Mouse (Mus musculus): Measurements from ENCODE around the gene Ttll11. TPM values are rescaled to one million over a fixed set of nuclear protein-coding genes. Genes with fewer than 3 reads are reported as not detected.

Gene Ttll11
- polyA plus RNA-seq, 1 experiment: 1.4 TPM

GRCm38 (mm10) chr2:35894512-35894911 is 85.2 kb downstream of the Ttll11 start:
- no peak for TF ChIP-seq GATA1 (IDR thresholded peaks at IDR 0.05; ENCODE audit: low read length)

- TF ChIP-seq GATA1 (IDR thresholded peaks at IDR 0.05; ENCODE audit: low read length): no peak
Observed at GRCm38 (mm10) chr2:35890635-35891034, 89.1 kb downstream of the Ttll11 start.

DNA sequence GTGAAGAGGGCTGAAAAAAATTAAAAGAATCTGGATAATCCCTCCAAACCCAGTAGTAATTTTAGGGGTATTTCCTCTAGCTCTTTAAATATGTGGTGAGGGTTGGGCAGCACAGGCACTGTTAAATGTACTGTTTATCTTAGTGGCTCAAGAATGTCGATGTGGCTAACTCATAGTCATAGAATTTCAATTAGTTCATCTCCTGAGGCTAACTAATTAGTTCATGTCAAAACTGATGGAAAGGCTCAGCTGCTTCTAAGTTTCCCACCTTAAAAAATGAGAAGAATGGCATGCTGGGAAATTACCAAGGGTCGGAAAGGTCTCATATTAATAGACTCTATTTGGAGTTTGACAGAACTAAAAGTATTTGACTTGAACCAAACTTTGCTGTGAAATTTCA is 89.9 kb downstream of the Ttll11 start:
- no peak for TF ChIP-seq GATA1 (IDR thresholded peaks at IDR 0.05; ENCODE audit: low read length)

- no peak for TF ChIP-seq GATA1 (IDR thresholded peaks at IDR 0.05; ENCODE audit: low read length)
Observed at GRCm38 (mm10) chr2:35884296-35884695, 95.4 kb downstream of the Ttll11 start.

DNA sequence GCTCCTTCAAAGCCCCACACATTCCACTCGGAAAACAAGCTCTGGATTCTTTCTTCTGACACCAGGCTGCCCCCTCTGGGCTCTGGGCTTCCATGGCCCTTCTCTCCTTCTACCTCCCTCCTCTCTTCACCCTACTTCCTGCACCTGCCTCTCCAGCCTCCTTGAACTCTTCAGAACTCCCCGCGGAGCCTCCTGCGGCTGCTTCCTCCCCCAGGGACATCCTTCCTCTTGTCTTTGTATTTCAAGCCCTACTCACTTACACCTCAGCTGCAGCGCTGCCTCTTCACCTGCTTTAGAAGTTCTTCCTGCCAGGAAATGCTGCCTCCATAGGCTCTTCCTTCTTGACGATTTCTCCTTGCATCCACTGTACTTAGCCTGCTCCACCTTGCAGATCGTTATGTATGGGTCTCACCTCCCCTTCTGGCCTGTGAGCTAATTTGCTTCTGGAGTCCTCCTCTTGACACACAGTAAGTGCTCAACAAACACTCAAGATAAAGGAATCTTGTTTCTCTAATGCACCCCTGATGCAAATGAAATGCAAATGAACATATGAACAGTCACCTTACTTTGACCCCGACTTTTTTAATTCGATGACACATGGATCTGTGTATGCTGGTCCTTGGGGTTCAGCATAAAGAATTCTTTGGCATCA is 97.3 kb downstream of the Ttll11 start:
- TF ChIP-seq GATA1 (IDR thresholded peaks at IDR 0.05; ENCODE audit: low read length): no peak

GRCm38 (mm10) chr2:35881896-35882295 is 97.8 kb downstream of the Ttll11 start:
- TF ChIP-seq GATA1 (IDR thresholded peaks at IDR 0.05; ENCODE audit: low read length): no peak

DNA sequence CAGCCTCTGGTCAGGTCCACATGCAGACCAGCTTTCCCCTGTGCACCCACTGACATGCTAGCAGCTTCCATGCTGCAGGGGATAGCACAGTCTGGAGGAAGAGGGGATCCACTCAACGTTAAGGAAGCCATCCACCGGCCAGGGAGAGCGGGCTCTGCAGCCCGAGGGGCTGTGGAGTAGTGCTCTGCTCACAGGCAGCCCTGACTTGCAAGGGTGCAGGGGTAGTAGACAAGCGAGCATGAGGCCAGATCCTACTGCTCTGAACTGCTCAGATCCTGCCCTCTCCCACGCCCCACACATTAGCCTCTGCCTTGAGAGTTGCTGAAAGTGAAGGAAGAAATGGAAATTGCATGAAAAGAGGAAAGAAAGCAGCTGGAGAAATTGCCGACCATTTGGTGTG is 99.4 kb downstream of the Ttll11 start:
- no peak for TF ChIP-seq GATA1 (IDR thresholded peaks at IDR 0.05; ENCODE audit: low read length)

- TF ChIP-seq GATA1 (IDR thresholded peaks at IDR 0.05; ENCODE audit: low read length): no peak
Observed at GRCm38 (mm10) chr2:35879887-35880286, 99.8 kb downstream of the Ttll11 start.

- TF ChIP-seq GATA1 (IDR thresholded peaks at IDR 0.05; ENCODE audit: low read length): no peak
Observed at GRCm38 (mm10) chr2:35878506-35878905, 101.2 kb downstream of the Ttll11 start.

DNA sequence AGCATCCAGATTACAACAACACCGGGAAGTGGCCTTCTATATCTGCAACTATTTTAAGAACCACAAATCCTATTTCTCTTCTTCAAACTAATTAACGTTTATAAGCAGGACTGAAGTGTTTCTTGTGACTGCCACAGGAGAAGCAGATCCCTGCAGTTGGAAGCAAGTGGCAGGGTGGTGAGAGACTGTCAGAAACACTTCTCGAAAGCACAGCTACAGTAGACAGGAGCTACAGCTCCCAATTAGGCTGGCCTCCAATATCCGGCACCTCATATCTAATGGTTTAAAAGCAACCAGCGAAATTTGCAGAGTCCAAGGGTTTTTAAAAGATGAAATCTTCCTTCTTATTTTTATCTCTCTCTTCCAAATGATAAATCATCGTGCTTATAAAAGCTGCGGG is 104.1 kb downstream of the Ttll11 start:
- no peak for TF ChIP-seq GATA1 (IDR thresholded peaks at IDR 0.05; ENCODE audit: low read length)

GRCm38 (mm10) chr2:35874421-35874820 is 105.3 kb downstream of the Ttll11 start:
- no peak for TF ChIP-seq GATA1 (IDR thresholded peaks at IDR 0.05; ENCODE audit: low read length)

GRCm38 (mm10) chr2:35869165-35869564 is 110.5 kb downstream of the Ttll11 start:
- no peak for TF ChIP-seq GATA1 (IDR thresholded peaks at IDR 0.05; ENCODE audit: low read length)

GRCm38 (mm10) chr2:35863284-35863683 is 116.4 kb downstream of the Ttll11 start:
- no peak for TF ChIP-seq GATA1 (IDR thresholded peaks at IDR 0.05; ENCODE audit: low read length)

- TF ChIP-seq GATA1 (IDR thresholded peaks at IDR 0.05; ENCODE audit: low read length): no peak
Observed at GRCm38 (mm10) chr2:35861185-35861584, 118.5 kb downstream of the Ttll11 start.

DNA sequence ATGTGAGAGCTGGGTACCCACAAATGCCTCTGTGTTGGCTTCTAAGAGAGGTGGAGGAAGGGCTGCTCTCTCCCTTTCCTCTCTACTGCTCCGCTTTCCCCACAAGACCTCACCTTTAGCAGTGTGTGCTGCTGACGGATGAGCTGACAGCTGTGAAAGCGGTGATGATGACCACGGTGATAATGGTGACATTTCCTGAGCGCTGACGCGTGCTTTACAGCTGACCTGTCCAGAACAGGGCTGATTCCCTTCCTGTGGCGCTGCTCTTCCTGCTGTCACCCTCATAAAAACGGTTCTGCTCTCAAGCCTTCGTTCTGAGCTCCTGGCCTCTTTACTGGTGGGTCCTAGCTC is 119.3 kb downstream of the Ttll11 start:
- no peak for TF ChIP-seq GATA1 (IDR thresholded peaks at IDR 0.05; ENCODE audit: low read length)

DNA sequence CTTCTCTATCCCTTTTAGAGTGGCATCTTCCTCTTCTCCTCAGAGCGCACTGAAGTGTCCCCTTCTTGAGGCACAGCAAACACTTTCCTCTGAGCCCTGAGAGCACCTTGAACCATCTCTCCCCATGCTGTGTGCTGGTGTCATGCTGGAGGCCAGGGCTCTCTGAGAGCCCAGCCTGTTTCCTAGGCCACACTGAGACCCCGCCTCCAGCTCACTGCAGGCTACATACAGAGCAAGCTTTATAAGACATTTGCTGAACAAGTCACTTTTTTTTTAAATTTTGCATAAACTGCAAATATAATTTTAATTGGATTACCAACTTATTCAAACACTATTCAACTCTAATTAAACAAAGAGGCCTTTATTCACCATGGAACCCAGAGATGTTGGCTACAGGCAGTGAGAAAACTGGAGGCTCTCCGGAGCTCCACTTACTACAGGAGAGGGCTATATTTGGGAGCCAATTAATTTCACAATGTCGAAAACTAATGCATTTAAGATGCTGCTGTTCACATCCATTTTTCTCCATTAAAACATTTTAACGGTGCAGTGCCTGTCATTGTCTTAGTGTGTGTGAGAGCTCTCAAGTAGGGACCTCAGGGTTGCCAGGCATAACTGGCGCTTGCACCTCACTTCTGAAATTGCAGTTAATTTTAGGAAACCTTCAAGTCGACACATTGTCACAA is 119.9 kb downstream of the Ttll11 start:
- TF ChIP-seq GATA1 (IDR thresholded peaks at IDR 0.05; ENCODE audit: low read length): no peak

GRCm38 (mm10) chr2:35858281-35858680 is 121.4 kb downstream of the Ttll11 start:
- TF ChIP-seq GATA1 (IDR thresholded peaks at IDR 0.05; ENCODE audit: low read length): no peak

Data from G1E-ER4 (cell line).